Mouse (Mus musculus) MEL (cell line): Measurements from ENCODE around the gene Btbd3. TPM values are rescaled to one million over a fixed set of nuclear protein-coding genes. Genes with fewer than 3 reads are reported as not detected.

Experiments
- DNase-seq: peaks from one replicate; pipeline ENCODE4 v3.0.0; 2011; ENCODE audit warnings: low read depth, low spot score
- H3K27ac ChIP-seq: 2 replicates; pipeline ENCODE4 v1.5.1; 2012; ENCODE audit warnings: low read depth, mild to moderate bottlenecking, control low read depth, low read length, moderate library complexity; ENCODE audit not compliant: control insufficient read depth
- H3K27me3 ChIP-seq, 2 experiments: fragments of 150-350 bp in 1 of 2; sonication (generic) in 1 of 2; 2 replicates each; pipeline ENCODE4 v1.6.1; 2012; ENCODE audit warnings: low read length in 2 of 2, mild to moderate bottlenecking in 2 of 2, improper control_type of control experiment in 1 of 2, moderate library complexity in 1 of 2; ENCODE audit not compliant: insufficient read depth in 2 of 2, control insufficient read depth in 1 of 2
- H3K36me3 ChIP-seq, 2 experiments: 2 replicates each; pipeline ENCODE4 v1.6.1; 2012 to 2014; ENCODE audit warnings: low read length in 2 of 2, improper control_type of control experiment in 1 of 2, inconsistent platforms in 1 of 2, mild to moderate bottlenecking in 1 of 2; ENCODE audit not compliant: insufficient read depth in 2 of 2, control insufficient read depth in 1 of 2
- H3K4me1 ChIP-seq, 2 experiments: fragments of 150-350 bp in 1 of 2; sonication (generic) in 1 of 2; 2 replicates each; pipeline ENCODE4 v1.6.1; 2012; ENCODE audit warnings: low read length in 2 of 2, improper control_type of control experiment in 1 of 2, mild to moderate bottlenecking in 1 of 2; ENCODE audit not compliant: insufficient read depth in 2 of 2, control insufficient read depth in 1 of 2
- H3K4me3 ChIP-seq, 2 experiments: fragments of 150-350 bp in 1 of 2; sonication (generic) in 1 of 2; 2 replicates each; pipeline ENCODE4 v1.5.1; 2012; ENCODE audit warnings: low read depth in 2 of 2, low read length in 2 of 2, mild to moderate bottlenecking in 2 of 2, moderate library complexity in 2 of 2, control low read depth in 1 of 2, improper control_type of control experiment in 1 of 2; ENCODE audit not compliant: control insufficient read depth in 1 of 2, insufficient read depth in 1 of 2
- H3K79me2 ChIP-seq: 2 replicates; pipeline ENCODE4 v1.6.1; 2012; ENCODE audit warnings: mild to moderate bottlenecking, low read length, moderate library complexity; ENCODE audit not compliant: control insufficient read depth, poor library complexity, insufficient read depth
- H3K9ac ChIP-seq: 2 replicates; pipeline ENCODE4 v1.6.1; 2012; ENCODE audit warnings: low read depth, mild to moderate bottlenecking, control low read depth, low read length, moderate library complexity; ENCODE audit not compliant: control insufficient read depth, poor library complexity, severe bottlenecking
- H3K9me3 ChIP-seq: fragments of 150-350 bp; sonication (generic); replicated peaks from 2 replicates; pipeline ENCODE4 v1.6.1; 2012; ENCODE audit warnings: mild to moderate bottlenecking, low read length, improper control_type of control experiment, moderate library complexity; ENCODE audit not compliant: insufficient read depth
- CHD1 ChIP-seq: IDR thresholded peaks from 2 replicates; pipeline ENCODE4 v1.6.1; 2012; ENCODE audit warnings: low read depth, mild to moderate bottlenecking, inconsistent platforms, low read length, improper control_type of control experiment
- CHD2 ChIP-seq: IDR thresholded peaks from 2 replicates; pipeline ENCODE4 v1.6.1; 2011; ENCODE audit warnings: low read length, improper control_type of control experiment
- ELF1 ChIP-seq: IDR thresholded peaks from 2 replicates; pipeline ENCODE4 v1.6.1; 2014; ENCODE audit warnings: low read depth, mild to moderate bottlenecking, inconsistent platforms, low read length, improper control_type of control experiment, moderate library complexity
- EP300 ChIP-seq, 2 experiments: IDR thresholded peaks; 2 replicates each; pipeline ENCODE4 v1.6.1; 2011; ENCODE audit warnings: improper control_type of control experiment in 2 of 2, low read length in 2 of 2, low read depth in 1 of 2, mild to moderate bottlenecking in 1 of 2
- JUND ChIP-seq: IDR thresholded peaks from 2 replicates; pipeline ENCODE4 v1.6.1; 2011; ENCODE audit warnings: low read depth, mild to moderate bottlenecking, improper control_type of control experiment, low read length
- KAT2A ChIP-seq: conservative IDR thresholded peaks from 2 replicates; pipeline ENCODE4 v1.6.1; 2012; ENCODE audit warnings: low read depth, low read length, improper control_type of control experiment, inconsistent platforms
- MAX ChIP-seq: IDR thresholded peaks from 2 replicates; pipeline ENCODE4 v1.6.1; 2011; ENCODE audit warnings: low read length, improper control_type of control experiment
- MAZ ChIP-seq: IDR thresholded peaks from 2 replicates; pipeline ENCODE4 v1.6.1; 2012; ENCODE audit warnings: low read depth, mild to moderate bottlenecking, inconsistent platforms, low read length, improper control_type of control experiment
- MYC ChIP-seq: IDR thresholded peaks from 2 replicates; pipeline ENCODE4 v1.6.1; 2011; ENCODE audit warnings: low read depth, mild to moderate bottlenecking, low read length, improper control_type of control experiment, moderate library complexity
- NELFE ChIP-seq: IDR thresholded peaks from 2 replicates; pipeline ENCODE4 v1.6.1; 2011; ENCODE audit warnings: low read depth, low read length, improper control_type of control experiment
- NRF1 ChIP-seq: IDR thresholded peaks from 2 replicates; pipeline ENCODE4 v1.6.1; 2014; ENCODE audit warnings: low read depth, mild to moderate bottlenecking, inconsistent platforms, low read length, improper control_type of control experiment, moderate library complexity; ENCODE audit not compliant: poor library complexity, insufficient read depth, severe bottlenecking
- POLR2AphosphoS2 ChIP-seq: IDR thresholded peaks from 2 replicates; pipeline ENCODE4 v1.6.1; 2011; ENCODE audit warnings: low read length, improper control_type of control experiment
- POLR2AphosphoS5 ChIP-seq: IDR thresholded peaks from 2 replicates; pipeline ENCODE4 v1.6.1; 2012; ENCODE audit warnings: low read depth, borderline replicate concordance, mild to moderate bottlenecking, inconsistent platforms, low read length, moderate library complexity, mixed read lengths
- SIN3A ChIP-seq: IDR thresholded peaks from 2 replicates; pipeline ENCODE4 v1.6.1; 2012; ENCODE audit warnings: low read length, improper control_type of control experiment, inconsistent platforms
- TAL1 ChIP-seq: IDR thresholded peaks from 2 replicates; pipeline ENCODE4 v1.6.1; 2012; ENCODE audit warnings: mild to moderate bottlenecking, inconsistent platforms, low read length, moderate library complexity, mixed read lengths
- TBP ChIP-seq: IDR thresholded peaks from 2 replicates; pipeline ENCODE4 v1.8.0; 2011; ENCODE audit warnings: low read depth, low read length, improper control_type of control experiment
- TCF12 ChIP-seq: IDR thresholded peaks from 2 replicates; pipeline ENCODE4 v1.6.1; 2014; ENCODE audit warnings: low read depth, mild to moderate bottlenecking, inconsistent platforms, low read length, improper control_type of control experiment, moderate library complexity
- UBTF ChIP-seq: IDR thresholded peaks from 2 replicates; pipeline ENCODE4 v1.6.1; 2012; ENCODE audit warnings: low read depth, mild to moderate bottlenecking, inconsistent platforms, low read length, improper control_type of control experiment, moderate library complexity, borderline replicate concordance; ENCODE audit not compliant: insufficient read depth
- ZC3H11A ChIP-seq: IDR thresholded peaks from 2 replicates; pipeline ENCODE4 v1.6.1; 2012; ENCODE audit warnings: low read depth, mild to moderate bottlenecking, inconsistent platforms, low read length, improper control_type of control experiment
- polyA plus RNA-seq, 2 experiments: library from polyadenylated mRNA; stranded (reverse) in 1 of 2; unstranded in 1 of 2; fragments of >175 nt in 1 of 2; fragments of >200 nt in 1 of 2; gene quantifications; 2 replicates each; pipeline versions ENCODE4 v1.2.1 to v1.2.4; 2012; ENCODE audit warnings: low replicate concordance in 2 of 2, low read depth in 1 of 2; ENCODE audit not compliant: insufficient read length in 2 of 2, insufficient read depth in 1 of 2, missing spikeins in 1 of 2
- total RNA-seq: library from RNA; depleted of rRNA; stranded (reverse); fragments of 300-350 nt; gene quantifications from 2 replicates; pipeline ENCODE4 v1.2.3, GENCODE M21; 2012

Btbd3 gene
- total and polyA plus RNA-seq, 3 experiments: not detected

GRCm38 (mm10) chr2:138362474-138362873 lies 106.1 kb downstream of the Btbd3 start:
- H3K4me3 ChIP-seq: no peak overlapping the region
- H3K9ac ChIP-seq: no peak overlapping the region
- H3K9me3 ChIP-seq: no peaks in the 10 kb centered on the region
- no peak overlapping the region for H3K27ac ChIP-seq
- TF ChIP-seq NRF1 (no peak), UBTF (no peak), ZC3H11A (no peak), CHD1 (no peak), NELFE (no peak), TAL1 (no peak), MYC (no peak), POLR2AphosphoS5 (no peak), TCF12 (no peak), MAZ (no peak), JUND (no peak)
- DNase-seq: no peak
- no peaks in the 10 kb centered on the region for H3K4me1 ChIP-seq
- H3K36me3 ChIP-seq: no peaks in the 10 kb centered on the region
- H3K27me3 ChIP-seq: no peaks in the 10 kb centered on the region
- H3K79me2 ChIP-seq: no peaks in the 10 kb centered on the region

- H3K36me3 ChIP-seq: no peaks in the 10 kb centered on the region
- H3K27ac ChIP-seq: no peak overlapping the region
- TF ChIP-seq TBP (no peak), POLR2AphosphoS2 (no peak), NELFE (no peak), CHD2 (no peak), SIN3A (no peak), EP300 (IDR thresholded peaks at IDR 0.05; ENCODE audit: low read depth in 1 of 2, low read length in 2 of 2) (no peak), MAX (no peak), KAT2A (no peak), TAL1 (no peak), ELF1 (no peak)
- DNase-seq: no peak
- no peak overlapping the region for H3K4me3 ChIP-seq
- H3K9ac ChIP-seq: no peak overlapping the region
- H3K4me1 ChIP-seq: no peaks in the 10 kb centered on the region
- H3K9me3 ChIP-seq: no peaks in the 10 kb centered on the region
- H3K79me2 ChIP-seq: no peaks in the 10 kb centered on the region
- no peaks in the 10 kb centered on the region for H3K27me3 ChIP-seq
These were observed 109.0 kb downstream of the Btbd3 start for GRCm38 (mm10) chr2:138365391-138365790.
